Mouse (Mus musculus) gastrocnemius, adult 2 months (tissue): ENCODE measurements around the gene Best1. TPM values are rescaled to one million over a fixed set of nuclear protein-coding genes. Genes with fewer than 3 reads are reported as not detected.
A peak's percentile ranks its signal among the peaks of the same experiment; 100 is the strongest.

Source experiments
- DNase-seq: peaks from one replicate; pipeline ENCODE4 v3.0.0; 2022
- H3K27ac ChIP-seq: fragments of 200-600 bp; 2 replicates; pipeline ENCODE4 v1.8.1; 2022; ENCODE audit warnings: mild to moderate bottlenecking
- H3K4me3 ChIP-seq: fragments of 200-600 bp; 2 replicates; pipeline ENCODE4 v1.8.1; 2022; ENCODE audit warnings: mild to moderate bottlenecking, moderate library complexity
- CTCF ChIP-seq: fragments of 200-600 bp; IDR thresholded peaks from 2 replicates; pipeline ENCODE4 v1.8.1; 2022; ENCODE audit warnings: antibody characterized with exemption, mild to moderate bottlenecking, moderate library complexity
- intact Hi-C: fragments of 180-260 bp; cut with DNase I; formaldehyde crosslinking; loops from one replicate; pipeline ENCODE4 v1.15.1; 2025
- total RNA-seq, 2 experiments: library from RNA; stranded (reverse); gene quantifications; 2 replicates each; pipeline ENCODE4 v1.2.3; 2021

The Best1 gene
- total RNA-seq, 2 experiments from 2014 or later: 0.28 to 0.46 TPM

DNA sequence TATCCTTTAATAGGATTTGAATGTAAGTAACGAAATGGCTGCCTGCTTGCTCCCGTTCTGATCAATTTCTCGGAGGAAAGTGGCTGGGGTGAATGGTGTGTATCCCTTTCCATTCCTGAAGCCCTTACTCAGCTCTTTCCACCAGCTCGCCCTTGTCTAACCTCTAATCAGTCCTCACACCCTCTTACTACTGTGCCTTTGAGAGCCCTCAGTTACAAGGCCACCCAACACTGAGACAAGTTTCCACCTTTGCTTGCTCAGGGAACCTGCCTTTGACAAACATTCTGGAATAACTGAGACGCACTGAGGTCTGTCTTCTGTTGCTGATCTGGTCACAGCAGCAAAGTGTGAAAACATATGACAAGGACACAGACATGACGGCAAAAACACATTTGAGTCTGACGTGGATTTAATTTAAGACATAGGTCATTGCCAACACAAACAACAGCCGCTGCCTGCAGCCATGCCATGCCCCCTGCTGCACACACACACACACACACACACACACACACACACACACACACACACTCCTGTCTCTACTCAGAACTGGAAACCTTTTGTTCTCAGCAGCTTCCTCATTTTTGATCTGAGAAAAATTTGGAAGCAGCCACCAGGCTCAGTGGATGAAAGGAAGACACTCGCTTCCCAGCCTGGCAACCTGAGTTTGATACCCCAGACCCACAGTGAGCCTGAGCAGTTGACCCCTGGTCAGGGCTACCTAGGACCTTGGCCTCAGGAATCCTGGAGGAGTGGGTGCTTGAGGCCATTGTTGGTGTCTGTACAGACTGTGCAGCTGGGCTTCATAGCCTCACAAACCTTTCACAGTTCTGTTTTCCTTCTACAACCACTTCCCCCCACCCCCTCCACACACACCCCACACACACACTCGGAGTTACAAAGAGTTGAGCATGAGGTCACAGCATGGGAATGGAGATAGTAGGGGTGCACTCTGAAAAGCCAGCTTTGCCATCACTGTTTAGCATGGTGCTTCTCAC, 58.6 kb downstream of the Best1 start:
- Histone ChIP-seq H3K4me3 (no peak overlapping the region), H3K27ac (peak overlapping the region; percentile 59)
- intact Hi-C loops: no loop called here
- TF ChIP-seq CTCF: no peak
- no peak for DNase-seq

DNA sequence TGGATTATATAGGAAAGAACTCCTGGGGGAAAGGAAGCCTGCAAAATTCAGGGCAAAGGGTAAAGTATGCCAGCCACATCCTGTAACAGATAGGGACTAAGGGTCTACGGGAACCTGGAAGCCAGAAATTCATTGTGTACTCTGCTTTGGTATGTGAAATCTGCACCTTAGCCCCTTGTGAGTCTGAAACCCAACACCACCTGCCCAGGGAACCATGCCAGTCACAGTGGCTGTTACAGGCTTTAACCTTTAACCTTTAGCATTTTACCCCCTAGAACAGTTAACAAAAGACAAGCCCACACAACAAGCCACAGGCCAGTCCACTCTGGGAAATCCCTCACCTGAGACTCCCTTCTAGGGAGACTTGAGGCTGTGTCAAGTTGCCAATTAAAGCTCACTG, 59.6 kb downstream of the Best1 start:
- TF ChIP-seq CTCF: no peak
- intact Hi-C loops: no loop called here
- Histone ChIP-seq H3K27ac (no peak overlapping the region), H3K4me3 (no peak overlapping the region)
- DNase-seq: no peak

DNA sequence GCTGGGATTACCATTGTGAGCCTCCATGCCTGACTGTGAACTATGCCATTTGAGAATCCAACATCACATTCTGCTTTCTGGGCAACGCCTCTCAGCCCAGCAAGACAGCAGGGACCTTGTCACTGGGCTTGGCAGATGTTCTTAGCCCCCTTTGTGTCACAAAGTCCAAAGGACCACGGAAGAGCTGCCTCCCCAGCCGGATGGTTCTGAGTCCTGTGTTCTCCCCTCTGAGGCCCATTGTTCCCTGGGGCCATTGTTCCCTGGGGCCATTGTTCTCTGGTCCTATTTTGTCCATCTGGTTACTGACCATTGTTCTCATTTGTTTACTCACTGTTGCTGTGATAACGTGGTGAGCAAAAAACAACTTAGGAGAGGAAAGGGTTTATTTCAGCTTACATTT, 60.5 kb downstream of the Best1 start:
- Histone ChIP-seq H3K27ac (no peak overlapping the region), H3K4me3 (no peak overlapping the region)
- no peak for DNase-seq
- TF ChIP-seq CTCF: no peak
- intact Hi-C loops: no loop called here

DNA sequence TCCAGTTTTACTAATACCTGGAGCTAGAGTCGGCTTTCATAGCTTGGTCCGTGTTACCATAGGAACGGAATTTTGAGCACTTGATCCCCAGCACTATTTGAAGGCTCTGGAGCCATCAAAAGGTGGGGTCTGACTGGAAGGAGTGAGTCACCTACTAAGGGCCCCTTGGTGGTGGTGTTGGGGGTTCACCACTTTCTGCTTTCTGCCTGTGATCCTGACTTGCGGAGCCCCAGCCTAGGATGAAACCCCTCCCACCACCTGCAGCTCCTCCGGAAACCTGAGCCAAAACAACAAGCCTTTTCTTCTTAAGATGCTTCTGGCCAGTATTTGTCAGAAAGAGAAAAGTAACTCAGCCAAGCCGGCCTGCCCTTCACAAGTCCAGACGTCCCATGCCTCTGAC, 61.6 kb downstream of the Best1 start:
- DNase-seq: no peak
- Histone ChIP-seq H3K4me3 (no peak overlapping the region), H3K27ac (no peak overlapping the region)
- no peak for TF ChIP-seq CTCF
- intact Hi-C loops: no loop called here

DNA sequence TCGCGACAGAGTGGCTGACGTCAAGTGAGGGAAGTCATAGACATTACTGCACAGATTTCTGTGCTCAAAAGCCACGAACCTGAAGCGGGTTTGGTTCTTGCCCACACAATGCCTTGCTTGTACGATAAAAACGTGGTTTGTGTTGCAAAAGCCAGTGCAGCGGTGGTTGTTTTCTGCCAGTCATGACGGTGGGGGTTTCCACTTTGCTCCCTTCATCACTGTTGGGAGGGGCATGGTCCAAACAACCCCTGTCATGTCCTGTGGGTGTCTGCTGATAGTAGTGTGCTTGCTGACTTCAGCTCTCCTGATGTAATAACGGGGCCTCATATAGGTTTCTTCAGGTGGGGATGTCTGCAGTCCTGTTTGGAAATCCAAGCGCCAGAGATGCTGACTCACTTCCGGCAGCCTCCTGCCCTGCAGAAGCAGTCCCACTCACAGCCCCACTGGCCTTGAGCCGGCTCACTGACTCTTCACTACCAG, 62.6 kb downstream of the Best1 start:
- no peak for DNase-seq
- H3K27ac ChIP-seq: peak overlapping the region; percentile 28; the same call in 1 of the 2 replicates

DNA sequence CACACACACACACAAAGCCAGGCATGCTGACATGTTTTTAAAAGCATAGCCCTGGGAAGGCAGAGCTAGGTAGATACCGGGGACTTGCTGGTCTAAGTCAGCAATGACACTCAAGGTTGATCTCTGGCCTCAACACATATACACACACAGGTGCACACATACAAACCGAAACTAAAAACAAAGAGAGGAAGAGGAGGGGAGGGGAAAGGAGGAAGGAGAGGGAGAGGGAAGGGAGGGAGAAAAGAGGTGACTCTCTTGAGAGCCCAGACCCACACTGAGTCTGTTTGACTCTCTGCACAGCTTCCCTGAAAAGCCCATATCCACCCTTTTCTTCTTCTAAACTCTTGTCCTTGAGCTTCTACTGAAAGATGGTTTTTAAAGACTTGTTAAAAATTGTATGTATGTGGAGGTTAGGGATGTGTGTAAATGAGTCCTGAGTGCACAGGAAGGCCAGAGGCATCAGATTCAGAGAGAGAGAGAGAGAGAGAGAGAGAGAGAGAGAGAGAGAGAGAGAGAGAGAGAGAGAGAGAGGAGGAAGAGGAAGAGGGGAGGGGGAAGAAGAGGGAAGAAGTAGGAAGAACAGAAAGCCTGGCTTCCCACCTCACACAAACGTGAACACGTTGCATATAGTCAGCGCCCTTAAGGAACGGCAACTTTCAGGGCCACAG, 63.1 kb downstream of the Best1 start:
- peak overlapping the region; percentile 39 for H3K4me3 ChIP-seq
- TF ChIP-seq CTCF: no peak
- no peak for DNase-seq
- intact Hi-C loops: no loop called here
- peak overlapping the region; percentile 28 for H3K27ac ChIP-seq

More for the DNA sequence above, 62.6 kb downstream of the Best1 start:
- intact Hi-C loops: no loop called here
- H3K4me3 ChIP-seq: peak overlapping the region; percentile 39
- TF ChIP-seq CTCF: no peak

DNA sequence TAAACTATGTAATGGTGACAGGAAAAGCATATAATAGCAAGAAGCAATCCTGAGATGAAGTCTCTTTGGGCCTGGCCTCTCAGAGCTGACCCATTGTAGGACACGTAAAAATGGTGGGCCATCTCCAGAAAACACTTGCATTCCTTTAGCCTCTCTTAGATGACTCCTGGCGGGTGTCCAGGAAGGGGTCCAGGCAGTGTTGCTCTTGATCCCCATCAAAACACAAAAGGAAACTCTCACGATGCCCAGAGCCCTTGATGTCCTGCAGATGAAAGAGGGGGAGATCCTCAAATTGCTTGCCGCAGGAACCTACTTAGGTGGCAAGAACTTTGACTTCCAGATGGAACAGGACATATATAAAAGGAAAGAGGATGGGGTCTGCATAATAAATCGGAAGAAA, 64.0 kb downstream of the Best1 start:
- intact Hi-C loops: no loop called here
- no peak for TF ChIP-seq CTCF
- Histone ChIP-seq H3K27ac (no peak overlapping the region), H3K4me3 (no peak overlapping the region)
- DNase-seq: no peak

DNA sequence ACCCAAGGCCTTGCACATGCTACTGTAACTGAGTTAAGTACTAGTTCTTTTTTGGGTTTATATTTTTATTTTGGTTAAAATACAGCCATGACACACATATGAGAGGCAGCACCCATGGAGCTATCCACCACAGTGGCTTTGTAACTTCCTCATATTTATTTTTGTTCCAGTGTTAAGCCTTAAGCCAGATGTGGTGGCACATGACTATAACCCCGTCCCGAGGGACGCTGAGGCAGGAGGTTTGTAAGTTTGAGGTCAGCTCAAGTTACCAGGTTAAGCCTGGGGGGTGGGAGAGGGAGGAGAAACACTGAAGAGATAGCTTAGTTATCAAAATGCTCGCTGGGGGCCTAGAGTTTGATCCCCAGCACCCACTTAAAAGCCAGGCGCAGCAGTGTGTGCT, 64.9 kb downstream of the Best1 start:
- DNase-seq: no peak
- intact Hi-C loops: no loop called here
- Histone ChIP-seq H3K27ac (peak overlapping the region; percentile 24; the same call in 1 of the 2 replicates), H3K4me3 (no peak overlapping the region)
- TF ChIP-seq CTCF: no peak

Other genes with a start within 250 kb of the Best1 start
- gene Scgb2a2, start 154.1 kb downstream of the Best1 start, total RNA-seq: not detected
- 1 to 10 TPM; 2.1 to 2.7 TPM for gene Incenp, start 102.1 kb downstream of the Best1 start, total RNA-seq
- 1,000 to 10,000 TPM; 2,168 to 2,432 TPM for gene Fth1, start 21.0 kb downstream of the Best1 start, total RNA-seq
- 1 to 10 TPM; 4.0 to 4.7 TPM for gene Rab3il1, start within 50 bp of the Best1 start, total RNA-seq
- 1 to 10 TPM; 2.2 to 2.3 TPM for gene Fads3, start 39.9 kb upstream of the Best1 start, total RNA-seq
- 1 to 10 TPM; 1.7 to 4.1 TPM for gene Fads2, start 100.1 kb upstream of the Best1 start, total RNA-seq
- gene Fads1, start 181.3 kb upstream of the Best1 start, total RNA-seq: 1 to 10 TPM; 4.2 to 9.9 TPM
- gene Tmem258, start 202.4 kb upstream of the Best1 start, total RNA-seq: 10 to 100 TPM; 80.3 to 98.7 TPM
- 1 to 10 TPM; 4.0 to 4.3 TPM for gene Fen1, start 202.5 kb upstream of the Best1 start, total RNA-seq
- gene Myrf, start 239.1 kb upstream of the Best1 start, total RNA-seq: not detected